Mouse (Mus musculus): ENCODE results near the gene Pik3ca.

- TF ChIP-seq CTCF (IDR thresholded peaks at IDR 0.05; ENCODE audit: low read depth, low read length) (no peak), POLR2A (IDR thresholded peaks at IDR 0.05; ENCODE audit: insufficient read depth, low read length) (no peak), EP300 (IDR thresholded peaks at IDR 0.05; ENCODE audit: insufficient read depth, low read depth, low read length) (no peak)
Measured at GRCm38 (mm10) chr3:32395771-32396551, 1.5 kb upstream of the Pik3ca start.
